Mouse (Mus musculus): Measurements from ENCODE around the gene Golga3.

Gene Golga3

GRCm38 (mm10) chr5:110231638-110232037 is 55.1 kb downstream of the Golga3 start:
- peak; percentile 38 for DNase-seq (ENCODE audit: low spot score)

GRCm38 (mm10) chr5:110232346-110232745 is 55.8 kb downstream of the Golga3 start:
- no peak for DNase-seq (ENCODE audit: low spot score)

- no peak for DNase-seq (ENCODE audit: low spot score)
Observed at GRCm38 (mm10) chr5:110244091-110244490, 67.6 kb downstream of the Golga3 start.

- DNase-seq (ENCODE audit: low spot score): no peak
Observed at GRCm38 (mm10) chr5:110266941-110267340, 90.4 kb downstream of the Golga3 start.

- DNase-seq (ENCODE audit: low spot score): peak; percentile 89
Observed at GRCm38 (mm10) chr5:110269141-110270101, 92.9 kb downstream of the Golga3 start, which contains the start of gene Pgam5. Pgam5 (minus strand) TSS chr5:110269913.

- DNase-seq (ENCODE audit: low spot score): no peak
Observed at GRCm38 (mm10) chr5:110270242-110270641, 93.7 kb downstream of the Golga3 start.

GRCm38 (mm10) chr5:110274147-110274546 is 97.6 kb downstream of the Golga3 start:
- no peak for DNase-seq (ENCODE audit: low spot score)

- DNase-seq (ENCODE audit: low spot score): no peak
Observed at GRCm38 (mm10) chr5:110274846-110275245, 98.3 kb downstream of the Golga3 start.
